Mouse (Mus musculus) C2C12 (cell line): Measurements from ENCODE around the gene Kdm4a. TPM values are rescaled to one million over a fixed set of nuclear protein-coding genes. Genes with fewer than 3 reads are reported as not detected.

ENCODE experiments used
- H3K27me3 ChIP-seq: one replicate; pipeline ENCODE4 v1.6.1; 2011; ENCODE audit not compliant: control insufficient read depth, insufficient read depth, insufficient read length
- H3K36me3 ChIP-seq: one replicate; pipeline ENCODE4 v1.6.1; 2011; ENCODE audit not compliant: control insufficient read depth, insufficient read depth
- H3K4me3 ChIP-seq: one replicate; pipeline ENCODE4 v1.5.1; 2011; ENCODE audit warnings: mild to moderate bottlenecking, control low read depth; ENCODE audit not compliant: poor library complexity, insufficient read depth, severe bottlenecking
- H3K79me2 ChIP-seq: one replicate; pipeline ENCODE4 v1.6.1; 2011; ENCODE audit not compliant: control insufficient read depth, insufficient read depth
- H3K79me3 ChIP-seq: one replicate; pipeline ENCODE4 v1.6.1; 2011; ENCODE audit warnings: low read depth, control low read depth
- H3ac ChIP-seq: one replicate; pipeline ENCODE3; 2011; ENCODE audit warnings: low read depth; ENCODE audit not compliant: control insufficient read depth, insufficient read length
- CEBPB ChIP-seq: IDR thresholded peaks from one replicate; pipeline ENCODE4 v1.6.1; 2011; ENCODE audit warnings: low read depth, mild to moderate bottlenecking, control low read depth, moderate library complexity
- CTCF ChIP-seq: IDR thresholded peaks from one replicate; pipeline ENCODE4 v1.5.1; 2011; ENCODE audit not compliant: control insufficient read depth, insufficient read depth, insufficient read length
- FOSL1 ChIP-seq: IDR thresholded peaks from one replicate; pipeline ENCODE4 v1.8.0; 2011; ENCODE audit warnings: mild to moderate bottlenecking, low read length; ENCODE audit not compliant: poor library complexity, insufficient read depth, severe bottlenecking
- MAX ChIP-seq: IDR thresholded peaks from one replicate; pipeline ENCODE4 v1.6.1; 2011; ENCODE audit warnings: mild to moderate bottlenecking, control low read depth
- MYOD1 ChIP-seq: IDR thresholded peaks from one replicate; pipeline ENCODE4 v1.6.1; 2011; ENCODE audit warnings: low read depth; ENCODE audit not compliant: control insufficient read depth, insufficient read length
- MYOG ChIP-seq: IDR thresholded peaks from one replicate; pipeline ENCODE4 v1.6.1; 2011; ENCODE audit not compliant: control insufficient read depth, insufficient read length; ENCODE audit errors: extremely low read depth
- USF1 ChIP-seq: IDR thresholded peaks from one replicate; pipeline ENCODE4 v1.6.1; 2011; ENCODE audit warnings: low read depth, mild to moderate bottlenecking, control low read depth, moderate library complexity
- polyA plus RNA-seq: library from polyadenylated mRNA; unstranded; fragments of >200 nt; fragmentation: generic; extraction: Trizol; gene quantifications from one replicate; pipeline ENCODE4 v1.2.1, GENCODE M21; 2012; ENCODE audit warnings: missing spikeins

Kdm4a gene
- polyA plus RNA-seq, 1 experiment = 28.1 TPM

GRCm38 (mm10) chr4:118172461-118172860 lies 7.4 kb downstream of the Kdm4a start:
- Histone ChIP-seq H3K36me3 (peaks cover 83% of the 10 kb centered on the region), H3K4me3 (no peak overlapping the region), H3K79me3 (no peaks in the 10 kb centered on the region), H3ac (no peak overlapping the region), H3K27me3 (no peaks in the 10 kb centered on the region), H3K79me2 (peaks cover under 1% of the 10 kb centered on the region)
- TF ChIP-seq CEBPB = no peak
- no peak for TF ChIP-seq MAX
- no peak for TF ChIP-seq MYOG
- no peak for TF ChIP-seq FOSL1
- no peak for TF ChIP-seq CTCF
- TF ChIP-seq USF1 = no peak
- no peak for TF ChIP-seq MYOD1

- TF ChIP-seq FOSL1 (no peak), CTCF (no peak), MAX (no peak), USF1 (no peak), MYOD1 (no peak), MYOG (no peak), CEBPB (no peak)
- no peak overlapping the region for H3ac ChIP-seq
- peaks cover 86% of the 10 kb centered on the region for H3K36me3 ChIP-seq
- no peaks in the 10 kb centered on the region for H3K79me2 ChIP-seq
- no peaks in the 10 kb centered on the region for H3K79me3 ChIP-seq
- no peak overlapping the region for H3K4me3 ChIP-seq
- no peaks in the 10 kb centered on the region for H3K27me3 ChIP-seq
These were observed 8.8 kb downstream of the Kdm4a start for GRCm38 (mm10) chr4:118171006-118171405.

GRCm38 (mm10) chr4:118162123-118162522 lies 17.7 kb downstream of the Kdm4a start:
- Histone ChIP-seq H3K79me3 (no peaks in the 10 kb centered on the region), H3K27me3 (no peaks in the 10 kb centered on the region)

DNA sequence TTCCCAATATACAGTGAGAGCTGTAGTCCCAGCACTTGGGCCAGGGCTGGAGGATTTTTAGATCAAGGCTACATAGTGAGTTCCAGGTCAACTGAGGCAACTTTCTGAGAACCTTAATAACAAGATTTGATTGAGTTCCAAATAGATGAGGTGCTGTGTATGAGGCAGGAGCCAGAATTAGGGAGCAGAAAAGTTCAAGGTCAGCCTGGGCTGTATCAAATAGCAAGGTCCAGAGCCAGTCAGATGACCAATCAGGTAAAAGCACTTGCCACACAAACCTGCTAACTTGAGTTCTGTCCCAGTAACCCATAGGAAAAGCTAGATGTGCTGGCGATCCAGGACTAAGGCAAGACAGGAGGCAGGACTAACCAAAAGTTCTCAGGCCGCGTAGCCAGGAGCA lies 22.2 kb downstream of the Kdm4a start:
- Histone ChIP-seq H3K79me2 (no peaks in the 10 kb centered on the region), H3K79me3 (no peaks in the 10 kb centered on the region), H3K36me3 (peaks cover 67% of the 10 kb centered on the region), H3K27me3 (no peaks in the 10 kb centered on the region), H3K4me3 (no peak overlapping the region), H3ac (no peak overlapping the region)
- TF ChIP-seq CTCF = no peak
- no peak for TF ChIP-seq MAX
- TF ChIP-seq USF1 = no peak
- TF ChIP-seq MYOG = no peak
- TF ChIP-seq FOSL1 = no peak
- TF ChIP-seq CEBPB = no peak
- TF ChIP-seq MYOD1 = no peak

More at GRCm38 (mm10) chr4:118162123-118162522, 17.7 kb downstream of the Kdm4a start:
- H3K4me3 ChIP-seq = no peak overlapping the region
- no peak overlapping the region for H3ac ChIP-seq
- H3K79me2 ChIP-seq = no peaks in the 10 kb centered on the region
- TF ChIP-seq CEBPB (no peak), MYOD1 (no peak), CTCF (no peak), FOSL1 (no peak), USF1 (no peak), MYOG (no peak), MAX (no peak)
- H3K36me3 ChIP-seq = peaks cover 71% of the 10 kb centered on the region

- Histone ChIP-seq H3K79me2 (no peaks in the 10 kb centered on the region), H3K4me3 (no peak overlapping the region), H3K79me3 (no peaks in the 10 kb centered on the region), H3K27me3 (no peaks in the 10 kb centered on the region), H3ac (no peak overlapping the region), H3K36me3 (peaks cover 63% of the 10 kb centered on the region)
- TF ChIP-seq MAX (no peak), CEBPB (no peak), FOSL1 (no peak), MYOG (no peak), MYOD1 (no peak), CTCF (no peak), USF1 (no peak)
These were observed 23.3 kb downstream of the Kdm4a start for GRCm38 (mm10) chr4:118156559-118156958.

DNA sequence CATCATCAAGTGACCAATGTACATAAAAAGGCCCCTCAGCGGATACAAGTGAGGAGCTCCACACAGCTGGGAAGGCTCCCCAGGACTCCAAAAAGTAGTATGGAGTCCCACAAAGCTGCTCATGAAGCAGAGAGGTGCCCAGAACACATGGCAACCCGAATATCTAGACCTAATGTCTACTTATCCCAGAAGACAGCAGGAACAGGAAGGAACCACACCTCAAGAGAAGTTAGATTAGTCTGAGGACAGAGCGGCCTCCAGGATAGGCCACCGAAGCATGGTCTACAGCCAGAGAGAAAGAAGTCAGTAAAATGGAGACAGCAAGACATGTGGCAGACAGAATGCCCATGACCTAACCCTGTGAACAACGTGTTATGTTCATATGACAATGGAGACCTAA lies 25.0 kb downstream of the Kdm4a start:
- no peaks in the 10 kb centered on the region for H3K79me2 ChIP-seq
- peaks cover 59% of the 10 kb centered on the region for H3K36me3 ChIP-seq
- TF ChIP-seq MYOD1 = no peak
- no peak for TF ChIP-seq USF1
- TF ChIP-seq MYOG = no peak
- TF ChIP-seq CEBPB = no peak
- no peak for TF ChIP-seq CTCF
- TF ChIP-seq FOSL1 = no peak
- TF ChIP-seq MAX = no peak
- no peaks in the 10 kb centered on the region for H3K27me3 ChIP-seq
- no peaks in the 10 kb centered on the region for H3K79me3 ChIP-seq
- no peak overlapping the region for H3K4me3 ChIP-seq
- no peak overlapping the region for H3ac ChIP-seq
